Mouse (Mus musculus) cerebellum, adult 9-11 months (tissue): ENCODE data around the gene Faap24.
A peak's percentile ranks its signal among the peaks of the same experiment; 100 is the strongest.

Experiments
- DNase-seq: peaks from one replicate; pipeline ENCODE4 v3.0.0; 2022

Gene Faap24

DNA sequence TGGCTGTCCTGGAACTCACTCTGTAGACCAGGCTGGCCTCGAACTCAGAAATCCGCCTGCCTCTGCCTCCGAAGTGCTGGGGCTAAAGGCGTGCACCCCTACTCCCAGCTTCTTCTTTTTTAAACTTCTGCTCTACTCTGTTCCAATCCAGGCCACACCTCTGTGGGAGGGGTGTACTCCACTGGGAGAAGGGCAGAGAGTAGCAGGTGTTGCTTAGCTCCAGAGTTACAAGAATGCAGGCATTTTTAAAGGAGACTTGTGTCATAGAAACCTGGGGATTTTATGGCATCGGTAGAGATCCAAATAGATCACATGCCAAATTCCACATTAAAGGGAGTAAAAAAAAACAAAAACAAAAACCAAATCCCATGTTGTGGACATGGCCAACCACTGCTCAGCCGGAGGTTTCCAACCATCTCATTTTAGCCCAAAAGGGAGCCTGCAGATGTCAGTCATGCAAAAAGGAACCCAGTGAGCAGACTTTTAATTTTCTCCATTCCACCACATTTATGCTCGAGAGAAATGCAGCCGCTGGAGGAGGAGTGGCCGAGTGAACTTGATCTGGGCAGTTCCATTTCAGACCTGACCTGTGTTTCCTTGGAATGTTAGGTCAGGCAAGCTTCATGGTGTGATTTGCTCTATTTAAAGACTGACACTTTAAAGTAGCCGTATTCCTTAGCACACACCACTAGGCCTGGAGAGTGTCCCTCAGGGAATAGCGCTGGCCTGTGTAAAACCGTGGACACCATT, 31.3 kb downstream of the Faap24 start:
- no peak for DNase-seq

DNA sequence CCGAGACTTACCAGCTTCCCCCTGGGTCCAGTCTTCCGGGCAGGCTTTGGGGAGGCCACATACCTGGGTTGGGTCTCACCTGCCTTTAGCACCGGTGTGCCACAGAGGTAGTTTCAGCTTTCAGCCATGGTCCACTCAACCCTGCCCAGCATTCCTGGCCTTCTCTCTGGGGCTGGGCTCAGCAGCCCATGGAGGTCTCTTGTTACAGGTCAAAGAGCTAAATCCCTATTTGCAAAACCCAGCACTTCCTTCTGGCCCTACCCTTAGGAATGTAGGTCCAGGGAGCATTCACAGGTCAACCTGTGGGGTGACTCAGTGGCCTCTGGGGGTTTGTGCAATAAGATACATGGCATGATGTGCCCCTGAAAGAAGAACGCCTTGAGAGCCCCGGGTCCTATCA, 33.8 kb downstream of the Faap24 start:
- no peak for DNase-seq

DNA sequence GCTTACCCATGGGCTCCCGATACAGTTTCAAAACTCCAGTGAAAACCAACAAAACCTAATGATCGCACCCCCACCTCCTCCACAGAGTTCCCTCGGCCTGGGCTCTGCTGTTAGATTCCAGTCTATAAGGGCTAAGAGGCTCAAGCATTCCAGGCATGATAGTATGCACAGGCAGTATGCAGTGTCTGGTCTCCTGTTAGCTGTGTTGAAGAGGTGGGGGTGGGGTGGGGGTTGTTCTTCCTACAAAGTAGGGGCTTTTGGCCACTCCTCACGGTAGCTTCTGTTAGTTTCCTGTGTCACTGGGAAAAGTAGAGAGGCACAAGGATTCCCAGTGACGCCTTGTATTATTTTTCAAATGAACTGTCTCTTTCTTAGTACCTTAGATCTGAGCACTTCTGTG, 34.4 kb downstream of the Faap24 start:
- DNase-seq: no peak

DNA sequence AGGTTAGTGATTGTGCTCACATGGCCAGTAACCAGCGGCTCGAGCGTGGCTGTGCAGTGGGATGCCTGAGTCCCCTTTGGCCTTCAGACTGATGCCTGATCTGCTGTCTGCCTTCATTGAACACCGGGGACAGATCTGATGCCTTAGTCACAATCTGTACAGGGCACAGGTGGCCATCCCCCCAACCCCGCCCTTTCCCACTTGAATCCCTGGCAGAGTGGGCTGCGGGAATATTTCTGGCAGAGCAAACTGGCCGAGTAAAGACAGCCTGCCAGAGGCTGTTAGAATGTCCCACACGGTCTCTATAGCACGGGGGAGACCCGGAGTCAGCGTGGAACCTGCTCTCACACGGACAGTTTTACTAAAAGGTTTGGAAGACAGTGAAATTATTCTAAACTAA, 39.0 kb downstream of the Faap24 start:
- DNase-seq: peak; percentile 49

DNA sequence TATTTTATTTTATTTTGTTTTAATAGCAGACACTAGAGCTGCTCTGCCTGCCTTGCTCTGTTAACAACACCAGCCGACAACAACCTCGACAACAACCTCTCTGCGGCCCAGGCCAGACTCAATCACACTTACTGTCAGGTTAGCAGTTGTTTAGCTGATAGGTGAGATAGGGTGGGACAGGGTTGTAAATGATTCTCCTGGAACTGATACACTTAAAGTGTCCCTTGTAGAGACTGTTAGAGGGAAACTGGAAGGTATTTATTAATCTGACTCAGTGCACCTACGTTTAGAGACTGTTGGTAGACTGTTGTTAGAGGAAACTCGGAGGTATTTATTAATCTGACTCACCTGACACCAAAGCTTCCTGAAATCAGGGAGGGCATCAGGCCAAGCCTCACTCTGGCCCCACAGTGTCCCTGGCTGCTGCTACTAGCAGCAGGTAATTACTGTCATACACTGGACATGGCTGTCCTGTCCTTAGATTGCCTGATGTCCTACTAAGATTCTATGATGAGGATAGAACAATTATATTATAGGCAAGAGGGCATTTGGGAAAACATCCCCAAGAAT, 41.2 kb downstream of the Faap24 start:
- DNase-seq: no peak

DNA sequence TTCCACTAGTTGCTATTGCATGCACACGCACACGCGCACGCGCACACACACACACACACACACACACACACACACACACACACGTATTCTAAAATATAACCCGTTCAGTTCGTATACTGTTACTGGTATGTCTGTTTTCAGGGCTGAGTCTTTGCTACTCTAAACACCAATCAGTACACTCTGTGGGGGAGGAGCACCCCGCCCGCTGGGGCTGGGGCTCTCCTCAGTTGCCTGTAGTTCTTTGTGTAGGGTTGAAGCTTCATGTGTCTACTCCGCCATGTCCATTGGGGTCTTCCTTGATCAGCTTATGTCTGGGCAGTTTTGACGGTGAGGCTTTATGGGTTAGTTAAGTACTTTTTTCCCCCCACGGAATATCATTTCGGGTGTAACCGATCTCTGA, 43.3 kb downstream of the Faap24 start:
- no peak for DNase-seq

DNA sequence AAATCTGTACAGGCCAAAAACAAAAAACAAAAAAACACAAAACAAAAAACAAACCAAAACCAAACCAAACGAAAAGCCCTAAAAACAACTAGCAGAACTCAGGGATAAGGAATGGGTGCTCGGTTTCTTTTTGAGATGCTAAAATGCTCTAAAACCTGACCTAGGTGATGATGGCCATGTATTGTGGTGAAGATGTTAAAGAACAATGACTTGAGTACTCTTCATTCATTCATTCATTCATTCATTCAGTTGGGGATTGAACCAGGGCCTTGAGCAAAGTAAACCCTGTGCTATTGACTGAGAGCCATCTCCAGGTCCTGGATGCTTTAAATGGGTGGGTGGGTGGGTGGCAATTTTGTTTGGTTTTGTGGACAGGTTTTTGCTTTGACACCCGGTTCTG, 45.5 kb downstream of the Faap24 start:
- no peak for DNase-seq

DNA sequence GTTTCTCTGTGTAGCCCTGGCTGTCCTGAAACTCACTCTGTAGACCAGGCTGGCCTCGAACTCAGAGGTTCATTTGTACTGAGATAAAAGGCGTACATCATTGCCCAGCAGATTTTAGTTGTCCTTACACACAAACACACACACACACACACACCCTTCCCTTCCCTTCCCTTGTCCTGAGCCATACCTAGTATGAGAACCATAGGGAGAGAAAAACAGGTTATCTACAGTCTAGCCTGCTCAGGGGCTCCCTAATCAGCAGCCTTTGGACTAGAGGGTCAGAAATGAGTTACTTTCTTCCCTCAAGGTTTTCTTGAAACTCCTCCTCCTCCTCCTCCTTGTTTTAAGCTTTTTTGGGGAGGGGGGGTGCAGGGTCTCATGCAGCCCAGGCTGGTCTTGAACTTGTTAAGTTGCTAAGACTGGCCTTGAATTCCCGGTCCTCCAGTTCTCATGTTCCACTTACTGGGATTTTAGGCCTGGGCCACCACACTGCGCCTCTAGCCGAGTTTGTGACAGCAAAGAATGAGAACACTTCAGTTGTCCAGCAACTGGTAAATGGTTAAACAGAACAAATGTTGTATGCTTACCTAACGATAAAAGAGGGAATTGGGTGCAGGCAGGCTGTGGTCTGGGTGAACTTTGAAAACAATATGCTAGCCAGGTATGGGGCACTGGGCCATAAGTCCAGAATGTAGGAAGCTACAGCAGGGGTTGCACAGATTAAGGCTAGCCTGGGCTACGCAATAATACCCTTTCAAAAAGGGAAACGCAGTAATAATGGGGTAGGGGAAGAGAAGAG, 46.6 kb downstream of the Faap24 start:
- DNase-seq: no peak

DNA sequence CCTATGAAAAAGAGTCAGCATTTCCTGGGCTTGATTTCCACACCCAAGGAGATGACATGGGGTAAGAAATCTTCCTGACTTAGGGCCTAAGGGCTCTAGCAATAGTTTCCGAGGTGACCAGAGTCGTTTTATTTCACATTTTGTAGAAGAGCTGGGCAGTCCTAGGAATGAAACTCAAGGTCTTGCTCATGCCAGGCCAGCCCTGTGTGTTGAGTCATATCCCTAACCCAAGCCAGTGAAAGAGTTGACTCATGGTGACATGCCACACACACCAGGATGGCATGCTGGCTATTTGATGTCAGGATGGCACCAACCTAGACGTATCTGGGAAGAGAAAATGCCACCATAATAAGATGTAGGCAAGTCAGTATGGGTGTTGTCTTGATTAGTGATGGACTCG, 47.6 kb downstream of the Faap24 start:
- DNase-seq: no peak

DNA sequence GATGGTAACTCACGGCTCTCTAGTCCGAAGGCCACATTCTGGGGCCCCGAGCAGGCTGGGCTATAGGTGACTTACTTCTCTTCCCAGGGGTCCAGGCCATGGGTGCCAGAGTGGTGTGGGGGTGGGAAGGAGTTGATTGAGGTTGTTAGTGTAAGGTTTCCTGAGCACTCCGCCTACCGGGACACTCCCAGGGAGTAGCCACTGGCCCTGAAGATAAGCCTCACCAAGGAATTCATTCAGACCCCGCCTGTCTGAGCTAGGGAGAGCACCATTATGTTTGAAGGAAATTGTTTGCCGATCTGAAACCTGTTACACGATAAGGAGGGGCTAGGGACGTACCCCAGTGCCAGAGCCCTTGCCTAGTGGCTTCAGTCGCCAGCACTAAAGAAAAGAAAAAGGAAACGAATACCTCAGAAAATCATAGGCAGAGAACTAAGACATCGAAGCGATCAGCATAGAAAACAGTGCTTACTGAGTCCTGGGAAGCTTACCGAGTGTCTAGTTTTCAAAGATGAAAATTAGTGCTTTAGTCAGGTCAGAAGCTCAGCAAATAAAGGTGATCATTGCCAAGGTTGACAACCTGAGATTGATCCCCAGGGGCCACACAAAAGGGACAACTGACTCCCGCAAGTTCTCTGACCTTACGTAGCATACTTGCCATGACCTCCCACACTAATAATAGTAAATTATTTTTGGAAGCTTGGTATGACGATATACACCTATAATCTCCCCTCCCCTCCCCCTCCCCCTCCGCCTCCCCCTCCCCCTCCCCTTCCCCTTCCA, 48.5 kb downstream of the Faap24 start:
- no peak for DNase-seq

DNA sequence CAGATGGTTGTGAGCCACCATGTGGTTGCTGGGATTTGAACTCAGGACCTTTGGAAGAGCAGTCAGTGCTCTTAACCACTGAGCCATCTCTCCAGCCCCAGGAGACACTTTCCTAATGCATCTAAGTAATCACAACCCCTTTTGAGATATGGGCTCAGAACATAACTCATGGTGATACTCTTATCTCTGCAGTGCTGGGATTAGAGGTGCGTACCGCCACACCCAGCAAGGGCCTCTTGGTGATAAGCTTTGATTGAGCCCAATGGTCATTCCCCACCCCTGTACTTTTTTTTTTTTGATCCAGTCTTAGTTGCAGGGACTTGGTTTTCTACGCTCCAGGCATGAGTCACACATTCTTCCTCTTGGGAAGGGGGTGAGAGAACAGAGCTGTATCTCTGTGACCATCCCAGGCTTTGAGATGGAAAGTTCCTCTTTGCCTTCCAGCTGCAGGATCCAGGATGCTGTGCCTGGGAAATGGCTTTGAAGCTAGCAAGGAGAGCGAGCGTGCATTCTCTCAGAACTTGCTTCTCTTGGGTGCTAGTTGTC, 51.8 kb downstream of the Faap24 start:
- no peak for DNase-seq

DNA sequence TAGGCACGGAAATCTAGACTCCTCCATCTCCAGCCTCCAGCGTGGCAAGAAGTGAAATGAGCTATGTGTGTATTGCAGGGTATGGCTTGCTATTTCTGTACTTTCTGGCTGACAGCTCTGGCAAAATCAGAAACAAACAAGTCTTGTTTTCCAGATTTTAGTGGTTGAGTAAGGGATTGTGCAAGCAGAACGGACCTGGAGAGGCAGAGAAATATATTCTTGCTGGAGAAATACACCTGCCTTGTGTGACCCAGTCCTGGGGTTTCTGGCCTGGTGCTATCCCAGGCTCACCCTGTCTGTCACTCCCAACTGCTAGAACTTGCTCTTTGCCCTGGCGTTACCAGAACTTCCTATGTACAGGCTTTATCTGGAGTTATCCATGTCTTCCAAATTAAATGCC, 54.1 kb downstream of the Faap24 start:
- DNase-seq: no peak
